Mouse (Mus musculus) midbrain, embryonic 15.5 days (tissue): ENCODE measurements at regions not wholly inside any gene's neighbourhood (a gene's known extent, or its start where the extent isn't known, plus 50 kb on each side); places are given as distances from the start of the nearest gene placed in this dataset.

Experiments
- ATAC-seq: fragments of 200-750 bp; cut with Nextera tagmentation; replicated peaks from 2 replicates; pipeline ENCODE4 v1.8.0; 2017; ENCODE audit warnings: moderate TSS enrichment
- H3K27ac ChIP-seq: fragments of 300-500 bp; sonication (generic); 2 replicates; pipeline ENCODE4 v1.5.1; 2015; ENCODE audit warnings: mild to moderate bottlenecking, inconsistent platforms
- H3K27me3 ChIP-seq: fragments of 300-500 bp; sonication (generic); replicated peaks from 2 replicates; pipeline ENCODE4 v1.6.1; 2015; ENCODE audit warnings: inconsistent platforms
- H3K36me3 ChIP-seq: fragments of 300-500 bp; sonication (generic); replicated peaks from 2 replicates; pipeline ENCODE4 v1.6.1; 2015; ENCODE audit warnings: inconsistent platforms
- H3K4me1 ChIP-seq: fragments of 300-500 bp; sonication (generic); 2 replicates; pipeline ENCODE4 v1.6.1; 2015; ENCODE audit warnings: inconsistent platforms
- H3K4me2 ChIP-seq: fragments of 300-500 bp; sonication (generic); 2 replicates; pipeline ENCODE4 v1.6.1; 2015; ENCODE audit warnings: inconsistent platforms, mild to moderate bottlenecking, moderate library complexity
- H3K4me3 ChIP-seq: fragments of 300-500 bp; sonication (generic); 2 replicates; pipeline ENCODE4 v1.5.1; 2015; ENCODE audit warnings: mild to moderate bottlenecking, inconsistent platforms
- H3K9ac ChIP-seq: fragments of 300-500 bp; sonication (generic); 2 replicates; pipeline ENCODE4 v1.6.1; 2015; ENCODE audit warnings: mild to moderate bottlenecking, inconsistent platforms
- H3K9me3 ChIP-seq: fragments of 300-500 bp; sonication (generic); 2 replicates; pipeline ENCODE4 v1.6.1; 2016; ENCODE audit warnings: inconsistent platforms
- WGBS: fragments of 180-500 bp; shearing (Covaris S2); methylation state at CpG from one replicate; pipeline ENCODE4 v1.1.7; 2015; ENCODE audit warnings: mixed read lengths; 5-methylcytosine and 5-hydroxymethylcytosine counted together

- Histone ChIP-seq H3K4me1 (no peaks in the 10 kb centered on the region), H3K9ac (no peak overlapping the region), H3K9me3 (no peaks in the 10 kb centered on the region), H3K27me3 (no peaks in the 10 kb centered on the region), H3K27ac (no peak overlapping the region), H3K4me3 (no peak overlapping the region), H3K4me2 (no peak overlapping the region), H3K36me3 (no peaks in the 10 kb centered on the region)
- no peak for ATAC-seq
- whole genome bisulfite sequencing, result 88% methylated on average over 3 of the region's 3 CpGs
Observed at GRCm38 (mm10) chr3:81589109-81589508, 343.3 kb upstream of the Ctso start.

- no peaks in the 10 kb centered on the region for H3K27me3 ChIP-seq
- H3K4me1 ChIP-seq, result no peaks in the 10 kb centered on the region
- no peak overlapping the region for H3K4me3 ChIP-seq
- no peak overlapping the region for H3K9ac ChIP-seq
- H3K27ac ChIP-seq, result no peak overlapping the region
- H3K36me3 ChIP-seq, result no peaks in the 10 kb centered on the region
- no peaks in the 10 kb centered on the region for H3K9me3 ChIP-seq
- no peak for ATAC-seq
- H3K4me2 ChIP-seq, result no peak overlapping the region
- WGBS, result 69% methylated on average over 2 of the region's 2 CpGs
Observed at GRCm38 (mm10) chr3:81629157-81629556, 303.2 kb upstream of the Ctso start.

- no peaks in the 10 kb centered on the region for H3K27me3 ChIP-seq
- H3K9me3 ChIP-seq, result no peaks in the 10 kb centered on the region
- ATAC-seq, result no peak
- no peak overlapping the region for H3K9ac ChIP-seq
- WGBS, result 27% methylated on average over 3 of the region's 3 CpGs
- H3K4me3 ChIP-seq, result no peak overlapping the region
- no peaks in the 10 kb centered on the region for H3K36me3 ChIP-seq
- H3K4me2 ChIP-seq, result no peak overlapping the region
- no peak overlapping the region for H3K27ac ChIP-seq
- peaks cover 3% of the 10 kb centered on the region; the same call in 1 of the 2 replicates for H3K4me1 ChIP-seq
Observed at GRCm38 (mm10) chr3:81658490-81658889, 273.9 kb upstream of the Ctso start.

- Histone ChIP-seq H3K36me3 (no peaks in the 10 kb centered on the region), H3K4me1 (peaks cover 3% of the 10 kb centered on the region; the same call in 1 of the 2 replicates), H3K9me3 (no peaks in the 10 kb centered on the region), H3K4me2 (no peak overlapping the region), H3K4me3 (no peak overlapping the region), H3K27ac (no peak overlapping the region), H3K9ac (no peak overlapping the region), H3K27me3 (no peaks in the 10 kb centered on the region)
- WGBS, result 6% methylated on average over 1 of the region's 1 CpGs
- peak; percentile 52; the same call in 1 of the 2 replicates for ATAC-seq
Observed at GRCm38 (mm10) chr3:81661620-81662019, 270.8 kb upstream of the Ctso start.

- ATAC-seq, result no peak
- 41% methylated on average over 2 of the region's 2 CpGs for WGBS
- H3K27me3 ChIP-seq, result no peaks in the 10 kb centered on the region
- H3K9me3 ChIP-seq, result no peaks in the 10 kb centered on the region
- no peaks in the 10 kb centered on the region for H3K36me3 ChIP-seq
- no peak overlapping the region for H3K4me3 ChIP-seq
- H3K27ac ChIP-seq, result no peak overlapping the region
- peaks cover 3% of the 10 kb centered on the region; the same call in 1 of the 2 replicates for H3K4me1 ChIP-seq
- H3K4me2 ChIP-seq, result no peak overlapping the region
- no peak overlapping the region for H3K9ac ChIP-seq
Observed at GRCm38 (mm10) chr3:81666262-81666661, 266.1 kb upstream of the Ctso start.

GRCm38 (mm10) chr3:81676570-81676969 is 255.8 kb upstream of the Ctso start:
- Histone ChIP-seq H3K27me3 (no peaks in the 10 kb centered on the region), H3K4me1 (no peaks in the 10 kb centered on the region), H3K4me3 (no peak overlapping the region), H3K9me3 (no peaks in the 10 kb centered on the region), H3K27ac (no peak overlapping the region), H3K4me2 (no peak overlapping the region), H3K9ac (no peak overlapping the region), H3K36me3 (no peaks in the 10 kb centered on the region)
- 60% methylated on average over 1 of the region's 1 CpGs for WGBS
- no peak for ATAC-seq

GRCm38 (mm10) chr3:81701974-81702697 is 230.3 kb upstream of the Ctso start:
- Histone ChIP-seq H3K4me1 (no peaks in the 10 kb centered on the region), H3K9me3 (no peaks in the 10 kb centered on the region), H3K4me2 (no peak overlapping the region), H3K27ac (no peak overlapping the region), H3K4me3 (no peak overlapping the region), H3K9ac (no peak overlapping the region), H3K27me3 (no peaks in the 10 kb centered on the region), H3K36me3 (no peaks in the 10 kb centered on the region)
- ATAC-seq, result no peak
- WGBS, result 46% methylated on average over 1 of the region's 1 CpGs

GRCm38 (mm10) chr3:81718911-81719310 is 213.5 kb upstream of the Ctso start:
- no peak overlapping the region for H3K27ac ChIP-seq
- no peak overlapping the region for H3K4me3 ChIP-seq
- WGBS, result 83% methylated on average over 1 of the region's 1 CpGs
- no peaks in the 10 kb centered on the region for H3K4me1 ChIP-seq
- no peak overlapping the region for H3K9ac ChIP-seq
- no peak overlapping the region for H3K4me2 ChIP-seq
- H3K27me3 ChIP-seq, result no peaks in the 10 kb centered on the region
- no peaks in the 10 kb centered on the region for H3K9me3 ChIP-seq
- H3K36me3 ChIP-seq, result no peaks in the 10 kb centered on the region
- ATAC-seq, result no peak

GRCm38 (mm10) chr3:81735463-81735862 is 196.9 kb upstream of the Ctso start:
- 77% methylated on average over 8 of the region's 8 CpGs for WGBS
- no peaks in the 10 kb centered on the region for H3K9me3 ChIP-seq
- H3K27ac ChIP-seq, result no peak overlapping the region
- ATAC-seq, result no peak
- H3K4me2 ChIP-seq, result no peak overlapping the region
- H3K4me3 ChIP-seq, result no peak overlapping the region
- H3K27me3 ChIP-seq, result no peaks in the 10 kb centered on the region
- H3K9ac ChIP-seq, result no peak overlapping the region
- H3K36me3 ChIP-seq, result no peaks in the 10 kb centered on the region
- no peaks in the 10 kb centered on the region for H3K4me1 ChIP-seq

- Histone ChIP-seq H3K9ac (no peak overlapping the region), H3K4me3 (no peak overlapping the region), H3K4me2 (no peak overlapping the region), H3K27ac (no peak overlapping the region), H3K4me1 (no peaks in the 10 kb centered on the region), H3K27me3 (no peaks in the 10 kb centered on the region), H3K9me3 (no peaks in the 10 kb centered on the region), H3K36me3 (no peaks in the 10 kb centered on the region)
- no peak for ATAC-seq
Observed at GRCm38 (mm10) chr3:81736838-81737237, 195.6 kb upstream of the Ctso start.

- Histone ChIP-seq H3K9me3 (no peaks in the 10 kb centered on the region), H3K36me3 (no peaks in the 10 kb centered on the region), H3K27ac (no peak overlapping the region), H3K4me1 (no peaks in the 10 kb centered on the region), H3K27me3 (no peaks in the 10 kb centered on the region), H3K9ac (no peak overlapping the region), H3K4me2 (no peak overlapping the region), H3K4me3 (no peak overlapping the region)
- 55% methylated on average over 5 of the region's 5 CpGs for WGBS
- ATAC-seq, result no peak
Observed at GRCm38 (mm10) chr3:81742124-81742523, 190.3 kb upstream of the Ctso start.

- no peak for ATAC-seq
- Histone ChIP-seq H3K27ac (no peak overlapping the region), H3K4me3 (no peak overlapping the region), H3K27me3 (no peaks in the 10 kb centered on the region), H3K4me2 (no peak overlapping the region), H3K9me3 (no peaks in the 10 kb centered on the region), H3K4me1 (no peaks in the 10 kb centered on the region), H3K36me3 (no peaks in the 10 kb centered on the region), H3K9ac (no peak overlapping the region)
- WGBS, result 53% methylated on average over 1 of the region's 1 CpGs
Observed at GRCm38 (mm10) chr3:81750164-81750563, 182.2 kb upstream of the Ctso start.

GRCm38 (mm10) chr3:81752955-81753354 is 179.4 kb upstream of the Ctso start:
- 82% methylated on average over 4 of the region's 4 CpGs for WGBS
- Histone ChIP-seq H3K4me3 (no peak overlapping the region), H3K27me3 (no peaks in the 10 kb centered on the region), H3K9me3 (no peaks in the 10 kb centered on the region), H3K9ac (no peak overlapping the region), H3K27ac (no peak overlapping the region), H3K4me1 (no peaks in the 10 kb centered on the region), H3K36me3 (no peaks in the 10 kb centered on the region), H3K4me2 (no peak overlapping the region)
- ATAC-seq, result no peak
